Mouse (Mus musculus) hindbrain, embryonic 10.5 days (tissue): Measurements from ENCODE around the gene Atp5f1. TPM values are rescaled to one million over a fixed set of nuclear protein-coding genes. Genes with fewer than 3 reads are reported as not detected.

Experiments used
- DNase-seq: peaks from one replicate; pipeline ENCODE4 v3.0.0-alpha.2; 2017; ENCODE audit warnings: low spot score
- H3K27ac ChIP-seq: fragments of 300-500 bp; sonication (generic); 2 replicates; pipeline ENCODE4 v1.5.1; 2016; ENCODE audit warnings: mild to moderate bottlenecking, moderate library complexity
- H3K27me3 ChIP-seq: fragments of 300-500 bp; sonication (generic); 2 replicates; pipeline ENCODE4 v1.6.1; 2016; ENCODE audit warnings: mild to moderate bottlenecking; ENCODE audit not compliant: poor library complexity, insufficient read depth, severe bottlenecking
- H3K36me3 ChIP-seq: fragments of 300-500 bp; sonication (generic); 2 replicates; pipeline ENCODE4 v1.6.1; 2016; ENCODE audit warnings: mild to moderate bottlenecking, moderate library complexity
- H3K4me1 ChIP-seq: fragments of 300-500 bp; sonication (generic); replicated peaks from 2 replicates; pipeline ENCODE4 v1.6.1; 2016; ENCODE audit warnings: mild to moderate bottlenecking
- H3K4me3 ChIP-seq: fragments of 300-500 bp; sonication (generic); 2 replicates; pipeline ENCODE4 v1.5.1; 2016; ENCODE audit warnings: mild to moderate bottlenecking, moderate library complexity
- H3K9me3 ChIP-seq: fragments of 300-500 bp; sonication (generic); 2 replicates; pipeline ENCODE4 v1.6.1; 2016; ENCODE audit warnings: mild to moderate bottlenecking, moderate library complexity
- WGBS: fragments of 180-500 bp; shearing (Covaris S2); methylation state at CpG from one replicate; pipeline ENCODE4 v1.1.7; 2016; 5-methylcytosine and 5-hydroxymethylcytosine counted together
- polyA plus RNA-seq: library from polyadenylated mRNA; unstranded; fragments of >200 nt; fragmentation: Nextera tagmentation; extraction: Ambion mirVana; gene quantifications from 2 replicates; pipeline ENCODE4 v1.2.1, GENCODE M21; 2016

Atp5f1 gene
- polyA plus RNA-seq, 1 experiment from 2014 or later = 464 TPM

DNA sequence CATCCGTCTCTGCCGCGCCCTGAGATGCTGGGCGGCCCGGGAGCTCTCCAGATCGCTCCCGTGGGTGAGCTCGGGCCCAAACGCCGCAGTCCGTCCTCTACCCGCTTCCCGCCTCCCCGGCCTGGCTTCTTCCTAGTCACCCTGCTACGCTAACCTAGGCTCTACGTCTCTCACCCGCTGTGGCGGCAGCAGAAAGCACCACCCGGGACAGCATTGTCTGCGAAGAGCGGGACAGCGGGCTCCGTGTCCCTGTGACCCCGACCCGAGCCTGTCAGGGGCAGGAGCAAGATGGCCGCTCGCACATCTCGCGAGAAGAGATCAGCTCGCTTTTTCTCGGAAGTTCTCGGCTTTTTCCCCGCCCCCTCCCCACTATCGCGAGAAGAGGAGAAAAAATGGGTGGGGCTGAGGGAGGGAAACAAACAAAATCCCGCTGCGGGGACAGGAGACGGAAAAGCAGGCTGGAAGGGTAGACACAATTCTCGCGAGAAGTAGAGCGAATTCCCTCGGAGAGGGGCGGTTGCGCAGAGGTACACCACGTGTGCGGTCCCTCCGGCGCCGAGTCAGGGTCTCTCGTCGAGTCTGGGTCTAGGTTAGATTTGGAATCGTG lies 822 bp downstream of the Atp5f1 start, which contains the start of gene Wdr77:
Wdr77 (plus strand) TSS at position 396 of the 607 bp plus-strand sequence.
- peaks cover 66% of the 10 kb centered on the region for H3K36me3 ChIP-seq
- under 1% methylated on average over 52 of the region's 52 CpGs for WGBS
- H3K27me3 ChIP-seq = no peaks in the 10 kb centered on the region
- peak within 1 kb of the TSS; percentile 96 for H3K27ac ChIP-seq
- DNase-seq = peak; percentile 99
- peaks cover 24% of the 10 kb centered on the region for H3K4me1 ChIP-seq
- no peaks in the 10 kb centered on the region for H3K9me3 ChIP-seq
- H3K4me3 ChIP-seq = peak within 1 kb of the TSS; percentile 94

DNA sequence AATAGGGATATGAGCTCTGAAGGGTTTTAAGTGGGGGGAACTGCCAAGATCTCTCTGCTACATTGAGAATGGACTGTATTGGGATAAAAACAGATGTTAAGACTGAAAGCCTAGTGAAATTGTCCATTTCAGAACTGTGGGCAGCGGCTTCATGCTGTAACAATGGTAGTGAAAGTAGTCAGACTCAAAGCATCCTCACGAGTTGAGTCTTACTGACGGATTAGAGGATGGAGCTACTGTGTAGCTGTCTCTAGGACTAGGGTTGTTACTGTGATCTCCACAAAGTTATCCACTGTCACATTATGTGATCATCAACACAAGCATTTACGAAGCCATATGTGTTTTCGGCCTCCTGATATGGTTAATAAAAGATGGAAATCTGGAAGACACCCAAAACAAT lies 1.7 kb downstream of the Atp5f1 start:
- Histone ChIP-seq H3K27ac (peak overlapping the region; percentile 96), H3K36me3 (peaks cover 66% of the 10 kb centered on the region), H3K4me1 (peaks cover 24% of the 10 kb centered on the region), H3K9me3 (no peaks in the 10 kb centered on the region), H3K4me3 (peak overlapping the region; percentile 94), H3K27me3 (no peaks in the 10 kb centered on the region)
- DNase-seq = no peak
- 52% methylated on average over 5 of the region's 5 CpGs for WGBS

DNA sequence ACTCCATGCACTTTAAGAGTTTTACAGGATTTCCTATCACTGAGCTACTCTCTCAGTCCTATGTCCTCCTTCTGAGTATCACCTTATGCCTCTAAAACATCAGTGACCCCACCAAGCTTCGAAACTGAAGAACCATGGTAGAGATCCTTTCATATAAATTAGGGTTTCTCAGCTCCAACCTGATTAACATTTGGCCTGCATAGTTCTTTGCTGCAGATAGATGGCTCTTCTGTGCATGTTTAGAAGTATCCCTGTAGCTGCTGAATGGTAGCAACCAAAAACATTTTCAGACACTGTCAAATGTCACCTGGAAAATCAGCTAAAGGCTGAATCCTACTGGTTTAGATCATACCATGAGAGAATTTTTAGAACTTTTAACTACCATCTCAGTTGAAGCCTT lies 2.7 kb downstream of the Atp5f1 start:
- no peak overlapping the region for H3K27ac ChIP-seq
- no peak for DNase-seq
- H3K27me3 ChIP-seq = no peaks in the 10 kb centered on the region
- 99% methylated on average over 1 of the region's 1 CpGs for WGBS
- no peak overlapping the region for H3K4me3 ChIP-seq
- no peaks in the 10 kb centered on the region for H3K9me3 ChIP-seq
- peaks cover 66% of the 10 kb centered on the region for H3K36me3 ChIP-seq
- H3K4me1 ChIP-seq = peaks cover 24% of the 10 kb centered on the region

DNA sequence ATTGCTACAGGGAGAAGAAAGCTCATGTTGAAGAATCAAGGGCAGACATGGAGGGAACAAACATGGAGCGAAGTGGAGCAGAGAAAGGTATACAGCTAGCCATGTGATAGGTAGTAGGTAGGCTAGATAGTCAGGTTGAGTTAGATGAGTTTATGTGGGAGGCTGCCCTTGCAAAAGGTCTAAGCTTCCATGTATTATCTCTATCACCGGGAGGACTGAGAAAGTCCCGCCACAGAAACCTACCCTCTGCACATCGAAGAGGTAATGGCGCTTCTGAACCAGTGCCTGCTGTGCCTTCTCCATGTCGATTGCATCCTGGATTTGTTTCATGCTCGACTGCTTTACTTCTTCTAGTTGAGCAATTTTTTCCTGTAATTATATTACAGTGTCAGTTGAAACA lies 8.6 kb downstream of the Atp5f1 start:
- no peaks in the 10 kb centered on the region for H3K27me3 ChIP-seq
- no peak overlapping the region for H3K4me3 ChIP-seq
- DNase-seq = no peak
- H3K4me1 ChIP-seq = no peaks in the 10 kb centered on the region
- no peaks in the 10 kb centered on the region for H3K9me3 ChIP-seq
- peaks cover 100% of the 10 kb centered on the region for H3K36me3 ChIP-seq
- no peak overlapping the region for H3K27ac ChIP-seq
- 93% methylated on average over 7 of the region's 7 CpGs for whole genome bisulfite sequencing

DNA sequence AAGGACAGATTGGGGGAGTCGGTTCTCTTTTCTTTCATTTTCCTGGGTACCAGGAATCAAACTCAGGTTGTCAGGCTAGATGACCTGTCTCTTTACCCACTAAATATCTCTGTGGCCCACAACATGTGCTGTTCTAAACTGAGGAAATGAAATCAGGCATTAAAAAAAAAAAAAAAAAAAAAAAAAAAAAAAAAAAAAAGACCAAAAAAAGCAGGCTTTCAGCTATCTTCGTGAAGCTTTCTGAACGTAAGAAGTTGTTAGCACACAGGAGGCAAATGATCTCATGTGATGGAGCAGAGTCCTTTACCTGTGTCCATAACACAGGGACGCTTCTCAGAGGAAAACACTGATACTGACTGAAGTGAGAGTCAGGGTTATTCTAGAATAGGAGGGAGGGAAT lies 23.8 kb downstream of the Atp5f1 start:
- Histone ChIP-seq H3K36me3 (peaks cover 35% of the 10 kb centered on the region), H3K27me3 (no peaks in the 10 kb centered on the region), H3K27ac (no peak overlapping the region), H3K4me1 (no peaks in the 10 kb centered on the region), H3K9me3 (no peaks in the 10 kb centered on the region), H3K4me3 (no peak overlapping the region)
- DNase-seq = no peak
- 93% methylated on average over 4 of the region's 4 CpGs for WGBS

DNA sequence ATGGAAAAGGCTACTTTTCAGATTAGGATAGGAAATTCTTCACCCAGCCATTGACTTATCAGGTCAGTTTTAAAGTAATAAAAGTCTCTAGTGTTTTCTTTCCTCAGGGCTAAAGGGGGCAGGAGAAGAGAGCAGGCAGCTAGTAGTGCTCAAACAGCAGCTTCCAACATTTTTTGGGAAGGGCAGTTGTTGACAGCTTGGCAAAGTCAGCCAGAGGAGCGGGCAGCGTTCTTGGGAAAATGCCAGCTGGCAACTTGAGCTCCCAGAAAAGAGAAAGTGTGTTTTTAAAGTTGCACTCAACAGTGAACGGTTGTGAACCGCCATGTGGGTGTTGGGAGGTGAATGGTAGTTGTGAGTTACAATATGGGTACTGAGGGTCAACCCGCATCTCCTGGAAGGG lies 24.9 kb downstream of the Atp5f1 start:
- 93% methylated on average over 5 of the region's 5 CpGs for WGBS
- Histone ChIP-seq H3K27me3 (no peaks in the 10 kb centered on the region), H3K36me3 (peaks cover 25% of the 10 kb centered on the region), H3K4me3 (no peak overlapping the region), H3K27ac (no peak overlapping the region), H3K9me3 (no peaks in the 10 kb centered on the region), H3K4me1 (no peaks in the 10 kb centered on the region)
- DNase-seq = no peak

DNA sequence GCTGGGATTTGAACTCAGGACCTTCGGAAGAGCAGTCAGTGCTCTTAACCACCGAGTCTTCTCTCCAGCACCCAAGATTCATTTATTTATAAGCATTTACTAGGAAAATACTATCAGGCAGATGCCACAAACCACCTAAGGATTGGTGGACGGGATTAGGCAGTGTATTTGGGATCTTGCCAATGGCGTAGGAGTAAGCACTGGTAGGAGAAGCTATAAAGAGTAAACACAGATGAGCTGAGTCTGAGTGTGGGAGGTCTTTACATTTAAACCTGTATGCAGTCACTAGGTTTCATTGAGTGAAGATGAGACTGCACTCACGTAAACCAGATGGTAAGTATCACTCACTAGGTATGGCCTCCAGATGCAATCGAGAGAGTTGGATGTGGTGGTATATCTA lies 26.0 kb downstream of the Atp5f1 start:
- WGBS = 94% methylated on average over 6 of the region's 6 CpGs
- Histone ChIP-seq H3K4me1 (no peaks in the 10 kb centered on the region), H3K27me3 (no peaks in the 10 kb centered on the region), H3K9me3 (no peaks in the 10 kb centered on the region), H3K27ac (no peak overlapping the region), H3K36me3 (peaks cover 20% of the 10 kb centered on the region), H3K4me3 (no peak overlapping the region)
- no peak for DNase-seq

DNA sequence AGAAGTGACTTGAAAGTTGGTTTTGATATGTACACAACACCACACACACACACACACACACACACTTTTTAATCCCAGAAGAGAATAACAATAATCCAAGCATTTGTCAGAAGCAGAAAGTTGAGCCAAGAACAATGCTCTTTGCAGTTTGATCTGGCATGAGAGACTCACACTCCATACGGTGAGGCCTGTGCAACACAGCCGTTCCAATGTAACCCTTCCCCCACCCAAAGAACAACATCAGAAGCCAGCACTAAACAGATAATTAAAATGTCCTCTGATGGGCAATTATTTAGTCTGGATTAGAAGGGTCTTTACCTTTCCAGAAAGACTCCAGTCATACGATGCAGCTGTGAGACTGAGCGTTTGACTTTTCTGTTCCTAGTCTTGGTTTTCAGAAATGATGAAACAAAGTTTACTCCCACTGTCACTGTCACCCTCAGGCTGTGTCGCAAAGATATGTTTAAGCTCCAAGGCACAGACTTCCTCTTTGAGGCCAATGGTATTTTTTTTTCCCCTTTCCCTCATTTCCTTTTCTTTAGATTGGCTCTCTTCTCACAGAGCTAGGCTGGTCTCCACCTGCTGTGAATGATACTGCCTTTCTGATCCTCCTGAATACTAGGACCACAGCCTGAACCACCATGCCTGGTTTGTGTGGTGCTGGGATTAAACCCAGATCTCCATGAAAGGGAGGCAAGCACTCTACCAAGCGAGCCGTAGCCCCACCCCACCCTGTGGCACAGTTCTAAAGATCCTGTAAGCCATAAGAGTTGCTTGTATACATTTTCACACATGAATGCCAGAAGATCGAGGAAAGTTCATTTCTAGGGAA lies 27.4 kb downstream of the Atp5f1 start, which contains the start of gene I830077J02Rik:
I830077J02Rik (minus strand) TSS at position 425 of the 832 bp plus-strand sequence.
- H3K9me3 ChIP-seq = no peaks in the 10 kb centered on the region
- H3K36me3 ChIP-seq = peaks cover 10% of the 10 kb centered on the region
- no peak within 1 kb of the TSS for H3K4me3 ChIP-seq
- H3K27ac ChIP-seq = no peak within 1 kb of the TSS
- no peaks in the 10 kb centered on the region for H3K4me1 ChIP-seq
- 89% methylated on average over 8 of the region's 8 CpGs for WGBS
- DNase-seq = no peak
- no peaks in the 10 kb centered on the region for H3K27me3 ChIP-seq

DNA sequence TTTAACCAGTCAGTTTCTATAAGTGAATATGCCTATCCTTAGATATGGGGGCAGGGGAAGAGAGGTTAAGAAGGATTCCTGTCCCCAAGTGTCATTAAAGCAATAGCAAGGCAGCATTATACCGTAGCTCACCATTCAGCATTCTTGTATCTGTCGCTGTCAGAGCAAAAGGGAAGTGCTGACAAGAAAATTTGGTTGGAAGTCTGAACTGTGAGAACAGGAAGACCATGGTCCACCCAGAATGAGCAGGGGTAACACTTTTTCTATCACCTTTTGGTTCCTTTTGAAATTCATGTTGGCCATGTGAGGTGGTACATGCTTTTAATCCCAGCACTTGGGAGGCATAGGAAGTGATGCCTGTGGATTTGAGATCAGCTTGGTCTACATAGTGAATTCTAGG lies 28.8 kb downstream of the Atp5f1 start:
- H3K27me3 ChIP-seq = no peaks in the 10 kb centered on the region
- no peak for DNase-seq
- H3K9me3 ChIP-seq = no peaks in the 10 kb centered on the region
- H3K36me3 ChIP-seq = no peaks in the 10 kb centered on the region
- WGBS = 96% methylated on average over 2 of the region's 2 CpGs
- H3K4me3 ChIP-seq = no peak overlapping the region
- no peak overlapping the region for H3K27ac ChIP-seq
- no peaks in the 10 kb centered on the region for H3K4me1 ChIP-seq

DNA sequence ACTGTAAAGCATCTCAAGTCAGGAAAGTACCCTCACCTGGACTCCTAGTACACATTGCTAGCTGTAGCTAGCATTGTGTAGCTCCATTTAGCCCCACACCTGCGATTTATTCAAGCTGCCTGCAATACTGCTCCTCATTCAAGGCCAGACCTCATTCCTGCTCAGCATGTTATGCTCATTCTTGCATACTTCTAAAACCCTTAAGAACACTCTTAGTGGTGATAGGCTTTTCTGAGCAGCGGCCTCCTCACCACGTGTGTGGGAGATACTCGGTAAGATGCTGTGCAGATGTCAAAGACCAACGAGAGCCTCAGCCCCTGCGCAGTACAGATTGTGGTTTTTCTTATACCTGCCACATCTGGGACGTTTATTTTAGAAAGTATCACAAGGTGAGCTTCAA lies 30.1 kb downstream of the Atp5f1 start:
- Histone ChIP-seq H3K36me3 (no peaks in the 10 kb centered on the region), H3K9me3 (no peaks in the 10 kb centered on the region), H3K27ac (no peak overlapping the region), H3K4me1 (no peaks in the 10 kb centered on the region), H3K4me3 (no peak overlapping the region), H3K27me3 (no peaks in the 10 kb centered on the region)
- WGBS = 86% methylated on average over 7 of the region's 7 CpGs
- DNase-seq = no peak

DNA sequence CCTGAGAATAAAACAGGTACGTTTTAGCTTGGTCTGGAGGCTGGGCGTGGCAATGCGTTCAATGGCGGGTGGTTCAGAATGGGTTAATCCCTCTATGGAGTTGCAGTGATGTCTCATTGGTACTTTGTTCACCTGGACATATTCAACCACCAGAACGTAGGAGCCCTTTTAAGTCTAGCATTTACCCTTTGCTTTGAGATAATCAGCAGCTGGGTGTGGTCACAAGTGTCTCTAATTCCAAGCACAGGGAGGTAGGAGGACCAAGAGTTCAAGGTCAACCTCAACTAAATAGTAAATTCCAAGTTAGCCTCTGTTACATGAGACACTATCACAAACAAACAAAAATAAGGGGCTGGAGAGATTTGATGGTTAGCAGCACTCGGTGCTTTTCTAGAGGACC lies 31.1 kb downstream of the Atp5f1 start:
- H3K27me3 ChIP-seq = no peaks in the 10 kb centered on the region
- no peak for DNase-seq
- WGBS = 90% methylated on average over 6 of the region's 6 CpGs
- no peak overlapping the region for H3K4me3 ChIP-seq
- no peaks in the 10 kb centered on the region for H3K36me3 ChIP-seq
- no peaks in the 10 kb centered on the region for H3K4me1 ChIP-seq
- H3K27ac ChIP-seq = no peak overlapping the region
- no peaks in the 10 kb centered on the region for H3K9me3 ChIP-seq

DNA sequence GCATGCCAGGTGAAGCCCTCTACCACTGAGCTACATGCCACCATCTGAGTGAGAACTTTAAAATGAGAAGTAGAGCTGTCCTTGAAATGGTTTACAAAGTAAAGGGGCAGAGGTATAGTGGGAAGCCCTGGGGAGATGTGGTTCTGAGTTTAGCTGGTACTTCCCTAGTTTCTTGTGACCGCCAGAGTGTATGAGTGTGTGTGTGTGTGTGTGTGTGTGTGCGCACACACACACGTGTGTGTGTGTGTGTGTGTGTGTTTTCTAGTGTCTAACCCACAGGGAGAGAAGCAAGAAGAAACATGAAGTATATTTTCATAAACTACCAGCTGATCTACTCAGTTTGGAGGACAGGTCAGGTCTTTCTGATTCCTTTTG lies 31.7 kb downstream of the Atp5f1 start:
- no peak overlapping the region for H3K27ac ChIP-seq
- H3K27me3 ChIP-seq = no peaks in the 10 kb centered on the region
- no peaks in the 10 kb centered on the region for H3K36me3 ChIP-seq
- no peaks in the 10 kb centered on the region for H3K9me3 ChIP-seq
- no peak overlapping the region for H3K4me3 ChIP-seq
- DNase-seq = no peak
- 94% methylated on average over 3 of the region's 3 CpGs for WGBS
- H3K4me1 ChIP-seq = no peaks in the 10 kb centered on the region

DNA sequence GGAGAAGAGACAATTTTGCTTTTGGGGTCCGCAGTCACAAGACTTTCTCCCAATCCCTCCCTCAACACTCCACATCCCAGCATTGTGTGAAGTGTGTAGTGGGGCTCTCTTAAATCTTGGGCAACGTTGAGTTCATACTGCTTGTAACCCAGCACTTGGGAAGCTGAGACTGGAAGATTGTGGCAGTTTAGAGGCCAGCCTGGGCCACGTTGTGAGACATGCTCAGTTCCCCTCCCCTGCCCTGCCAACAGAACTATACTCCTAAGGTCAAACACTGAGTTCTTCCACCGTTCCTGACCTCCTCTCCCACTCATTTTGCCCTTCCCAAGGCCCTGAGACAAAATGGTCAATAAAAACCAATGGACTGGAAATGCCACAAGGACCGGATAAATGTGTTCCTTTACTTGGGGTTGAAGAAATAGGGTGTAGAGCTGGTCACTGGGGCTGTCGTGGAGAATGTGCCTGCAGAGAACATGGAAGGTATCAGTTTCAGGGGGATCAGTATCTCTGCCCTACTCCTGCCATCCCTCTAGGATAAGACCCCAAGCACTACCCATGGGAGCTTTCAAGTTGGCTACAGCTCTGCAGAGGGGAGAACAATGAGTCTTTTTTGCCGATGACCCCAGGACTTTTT lies 32.2 kb downstream of the Atp5f1 start:
- no peak overlapping the region for H3K4me3 ChIP-seq
- H3K36me3 ChIP-seq = no peaks in the 10 kb centered on the region
- no peak overlapping the region for H3K27ac ChIP-seq
- H3K9me3 ChIP-seq = no peaks in the 10 kb centered on the region
- H3K4me1 ChIP-seq = no peaks in the 10 kb centered on the region
- H3K27me3 ChIP-seq = no peaks in the 10 kb centered on the region
- WGBS = 79% methylated on average over 7 of the region's 7 CpGs
- DNase-seq = no peak
